Mouse (Mus musculus): Measurements from ENCODE around the gene Kcnq4. TPM values are rescaled to one million over a fixed set of nuclear protein-coding genes. Genes with fewer than 3 reads are reported as not detected.

The Kcnq4 gene
- polyA plus RNA-seq, 1 experiment = not detected

- H3K36me3 ChIP-seq (ENCODE audit: control insufficient read depth) = no peaks in the 10 kb centered on the region
- peaks cover 63% of the 10 kb centered on the region for H3K27me3 ChIP-seq (ENCODE audit: control insufficient read depth)
- TF ChIP-seq TAL1 (IDR thresholded peaks at IDR 0.05; ENCODE audit: low read length) (no peak), GATA1 (IDR thresholded peaks at IDR 0.05; ENCODE audit: low read length) (no peak)
- H3K4me1 ChIP-seq (ENCODE audit: control insufficient read depth) = peaks cover 26% of the 10 kb centered on the region
- H3K4me3 ChIP-seq (replicated peaks) = peak overlapping the region; percentile 23
- peaks cover 2% of the 10 kb centered on the region; the same call in 1 of the 2 replicates for H3K9me3 ChIP-seq (ENCODE audit: control insufficient read depth, low read length)
Observed at GRCm38 (mm10) chr4:120716141-120716571, 32.3 kb downstream of the Kcnq4 start.

- TF ChIP-seq GATA1 (IDR thresholded peaks at IDR 0.05; ENCODE audit: low read length) (no peak), TAL1 (IDR thresholded peaks at IDR 0.05; ENCODE audit: low read length) (no peak)
- H3K27me3 ChIP-seq (ENCODE audit: control insufficient read depth) = peaks cover 69% of the 10 kb centered on the region
Observed at GRCm38 (mm10) chr4:120713856-120714497, 34.4 kb downstream of the Kcnq4 start.

DNA sequence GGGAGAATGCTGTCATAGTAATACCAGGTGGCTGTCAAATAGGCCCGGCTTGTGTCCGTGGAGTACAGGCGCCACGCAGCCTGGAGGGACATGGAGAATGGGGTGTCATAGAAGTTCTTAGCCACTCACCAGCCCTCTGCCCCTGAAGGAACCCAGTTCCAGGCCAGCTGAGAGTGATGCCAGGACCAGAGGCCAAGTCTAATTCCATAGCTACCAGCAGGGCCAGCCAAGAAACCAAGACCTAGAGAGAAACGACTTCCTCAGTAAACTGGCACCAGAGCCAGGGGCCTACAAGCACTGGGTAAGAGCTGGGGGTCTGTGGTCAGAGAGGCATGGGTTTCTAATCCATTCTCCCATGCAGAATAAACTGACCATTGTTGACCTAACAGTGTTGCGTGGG lies 35.4 kb downstream of the Kcnq4 start:
- TF ChIP-seq TAL1 (IDR thresholded peaks at IDR 0.05; ENCODE audit: low read length) (no peak), GATA1 (IDR thresholded peaks at IDR 0.05; ENCODE audit: low read length) (no peak)
- no peak overlapping the region for H3K4me3 ChIP-seq (replicated peaks)

More at GRCm38 (mm10) chr4:120713856-120714497, 34.4 kb downstream of the Kcnq4 start:
- H3K36me3 ChIP-seq (ENCODE audit: control insufficient read depth) = no peaks in the 10 kb centered on the region
- peaks cover 26% of the 10 kb centered on the region for H3K4me1 ChIP-seq (ENCODE audit: control insufficient read depth)
- H3K4me3 ChIP-seq (replicated peaks) = no peak overlapping the region
- no peaks in the 10 kb centered on the region for H3K9me3 ChIP-seq (ENCODE audit: control insufficient read depth, low read length)

GRCm38 (mm10) chr4:120712236-120712635 lies 36.2 kb downstream of the Kcnq4 start:
- Histone ChIP-seq H3K9me3 (ENCODE audit: control insufficient read depth, low read length) (no peaks in the 10 kb centered on the region), H3K27me3 (ENCODE audit: control insufficient read depth) (peaks cover 58% of the 10 kb centered on the region), H3K4me3 (replicated peaks) (no peak overlapping the region), H3K36me3 (ENCODE audit: control insufficient read depth) (no peaks in the 10 kb centered on the region), H3K4me1 (ENCODE audit: control insufficient read depth) (peaks cover 26% of the 10 kb centered on the region)
- no peak for TF ChIP-seq GATA1 (IDR thresholded peaks at IDR 0.05; ENCODE audit: low read length)
- TF ChIP-seq TAL1 (IDR thresholded peaks at IDR 0.05; ENCODE audit: low read length) = no peak

More for the DNA sequence above, 35.4 kb downstream of the Kcnq4 start:
- peaks cover 26% of the 10 kb centered on the region for H3K4me1 ChIP-seq (ENCODE audit: control insufficient read depth)
- H3K9me3 ChIP-seq (ENCODE audit: control insufficient read depth, low read length) = no peaks in the 10 kb centered on the region
- peaks cover 65% of the 10 kb centered on the region for H3K27me3 ChIP-seq (ENCODE audit: control insufficient read depth)
- H3K36me3 ChIP-seq (ENCODE audit: control insufficient read depth) = no peaks in the 10 kb centered on the region

DNA sequence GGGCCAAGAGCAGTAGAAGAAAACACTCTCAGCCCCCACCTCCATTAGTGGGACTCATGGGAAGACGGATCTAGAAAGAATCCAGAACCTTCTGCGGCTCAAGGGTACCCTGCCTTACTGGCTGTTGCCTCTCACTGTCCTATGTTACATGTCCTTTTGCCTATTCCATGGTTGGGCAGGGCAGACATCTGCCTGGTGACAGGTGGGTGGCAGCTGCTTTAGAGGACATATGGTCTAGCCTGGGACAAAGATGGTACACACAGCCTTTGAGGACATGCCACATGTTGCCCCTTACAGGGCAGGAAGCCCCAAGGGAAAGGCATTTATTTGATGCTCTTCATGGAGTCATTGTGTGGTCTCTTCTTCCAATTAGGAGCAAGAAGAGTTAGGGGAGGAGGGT lies 45.9 kb downstream of the Kcnq4 start:
- H3K36me3 ChIP-seq (ENCODE audit: control insufficient read depth) = no peaks in the 10 kb centered on the region
- TF ChIP-seq GATA1 (IDR thresholded peaks at IDR 0.05; ENCODE audit: low read length) (no peak), TAL1 (IDR thresholded peaks at IDR 0.05; ENCODE audit: low read length) (no peak)
- H3K27me3 ChIP-seq (ENCODE audit: control insufficient read depth) = peaks cover 60% of the 10 kb centered on the region
- no peaks in the 10 kb centered on the region for H3K9me3 ChIP-seq (ENCODE audit: control insufficient read depth, low read length)
- H3K4me3 ChIP-seq (replicated peaks) = no peak overlapping the region
- H3K4me1 ChIP-seq (ENCODE audit: control insufficient read depth) = peaks cover 25% of the 10 kb centered on the region

DNA sequence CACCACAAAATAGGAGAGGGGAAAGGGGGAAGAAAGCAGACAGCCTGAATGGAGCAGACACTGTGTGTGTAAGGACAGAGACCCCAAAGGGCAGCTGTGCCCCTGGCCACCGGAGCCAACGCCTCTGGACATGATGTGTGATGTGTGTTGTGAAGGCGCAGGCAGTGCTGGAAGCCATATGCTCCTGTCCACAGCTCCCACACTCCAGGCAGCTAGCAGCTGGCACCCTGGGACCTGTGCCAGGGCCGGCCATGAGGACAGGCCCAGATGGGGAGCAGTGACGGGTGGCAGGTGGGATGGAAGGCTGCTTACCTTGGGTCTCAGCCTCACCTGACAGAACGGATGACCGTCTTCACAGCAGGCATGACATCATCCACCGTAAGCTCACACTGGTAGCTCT lies 46.4 kb downstream of the Kcnq4 start:
- Histone ChIP-seq H3K4me1 (ENCODE audit: control insufficient read depth) (peaks cover 29% of the 10 kb centered on the region), H3K27me3 (ENCODE audit: control insufficient read depth) (peaks cover 62% of the 10 kb centered on the region), H3K9me3 (ENCODE audit: control insufficient read depth, low read length) (no peaks in the 10 kb centered on the region), H3K4me3 (replicated peaks) (no peak overlapping the region), H3K36me3 (ENCODE audit: control insufficient read depth) (no peaks in the 10 kb centered on the region)
- no peak for TF ChIP-seq TAL1 (IDR thresholded peaks at IDR 0.05; ENCODE audit: low read length)
- no peak for TF ChIP-seq GATA1 (IDR thresholded peaks at IDR 0.05; ENCODE audit: low read length)

GRCm38 (mm10) chr4:120701180-120701579 lies 47.2 kb downstream of the Kcnq4 start:
- no peak for TF ChIP-seq TAL1 (IDR thresholded peaks at IDR 0.05; ENCODE audit: low read length)
- no peak for TF ChIP-seq GATA1 (IDR thresholded peaks at IDR 0.05; ENCODE audit: low read length)

DNA sequence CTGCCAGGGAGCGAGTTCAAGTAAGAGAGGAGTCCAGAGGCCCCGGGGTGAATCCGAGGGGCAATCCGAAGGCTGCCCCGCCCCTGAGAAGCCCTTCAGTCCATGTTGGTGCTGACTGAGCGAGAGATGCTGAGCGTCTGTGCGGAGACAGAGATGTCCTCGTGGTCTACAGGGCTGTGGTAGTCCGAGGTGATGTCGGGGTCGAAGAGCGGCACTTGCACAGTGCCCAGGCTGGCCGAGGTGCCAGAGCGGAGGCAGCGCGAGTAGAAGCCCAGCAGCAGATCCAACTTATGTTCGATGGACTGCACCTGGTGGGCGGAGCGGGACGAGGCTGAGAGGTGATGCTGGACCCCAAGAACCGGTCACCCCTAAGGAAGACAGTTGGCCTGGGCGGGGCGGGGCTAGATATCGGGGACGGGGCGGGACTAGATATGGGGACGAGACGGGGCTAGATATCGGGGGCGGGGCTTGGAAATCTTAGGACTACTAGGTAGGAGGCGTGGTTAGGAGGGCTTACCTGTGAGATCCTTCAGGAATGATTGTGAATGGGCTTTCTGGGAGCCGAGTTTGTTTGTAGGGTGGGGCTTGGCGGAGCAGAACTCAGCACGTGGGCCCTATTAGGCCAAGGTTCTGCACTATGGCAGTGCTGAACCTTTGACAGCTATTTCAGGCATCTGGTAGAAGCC lies 50.5 kb downstream of the Kcnq4 start:
- Histone ChIP-seq H3K36me3 (ENCODE audit: control insufficient read depth) (no peaks in the 10 kb centered on the region), H3K4me1 (ENCODE audit: control insufficient read depth) (peaks cover 14% of the 10 kb centered on the region), H3K4me3 (replicated peaks) (peak overlapping the region; percentile 31), H3K9me3 (ENCODE audit: control insufficient read depth, low read length) (no peaks in the 10 kb centered on the region), H3K27me3 (ENCODE audit: control insufficient read depth) (peaks cover 80% of the 10 kb centered on the region)
- TF ChIP-seq TAL1 (IDR thresholded peaks at IDR 0.05; ENCODE audit: low read length) = no peak
- no peak for TF ChIP-seq GATA1 (IDR thresholded peaks at IDR 0.05; ENCODE audit: low read length)

More at GRCm38 (mm10) chr4:120701180-120701579, 47.2 kb downstream of the Kcnq4 start:
- Histone ChIP-seq H3K4me3 (replicated peaks) (no peak overlapping the region), H3K4me1 (ENCODE audit: control insufficient read depth) (peaks cover 29% of the 10 kb centered on the region), H3K27me3 (ENCODE audit: control insufficient read depth) (peaks cover 68% of the 10 kb centered on the region), H3K9me3 (ENCODE audit: control insufficient read depth, low read length) (no peaks in the 10 kb centered on the region), H3K36me3 (ENCODE audit: control insufficient read depth) (no peaks in the 10 kb centered on the region)

GRCm38 (mm10) chr4:120697353-120697752 lies 51.1 kb downstream of the Kcnq4 start:
- Histone ChIP-seq H3K36me3 (ENCODE audit: control insufficient read depth) (no peaks in the 10 kb centered on the region), H3K9me3 (ENCODE audit: control insufficient read depth, low read length) (no peaks in the 10 kb centered on the region), H3K27me3 (ENCODE audit: control insufficient read depth) (peaks cover 74% of the 10 kb centered on the region), H3K4me1 (ENCODE audit: control insufficient read depth) (peaks cover 14% of the 10 kb centered on the region), H3K4me3 (replicated peaks) (no peak overlapping the region)
- TF ChIP-seq TAL1 (IDR thresholded peaks at IDR 0.05; ENCODE audit: low read length) (no peak), GATA1 (IDR thresholded peaks at IDR 0.05; ENCODE audit: low read length) (no peak)

Data from erythroblast, embryonic 14.5 days (primary cell).